Mouse (Mus musculus) stomach, embryonic 16.5 days (tissue): ENCODE data around the gene Slfn1. TPM values are rescaled to one million over a fixed set of nuclear protein-coding genes. Genes with fewer than 3 reads are reported as not detected.
"Not testable (repeated sequence)": the region's sequence is repeated elsewhere in the genome, so short reads cannot be mapped to it uniquely, and the experiment has no call there.

Experiments used
- ATAC-seq: fragments of 200-750 bp; cut with Nextera tagmentation; 2 replicates; pipeline ENCODE4 v1.8.0; 2017; ENCODE audit warnings: moderate number of reproducible peaks, moderate TSS enrichment; ENCODE audit not compliant: insufficient read depth, low FRiP score
- H3K27ac ChIP-seq: fragments of 300-500 bp; sonication (generic); 2 replicates; pipeline ENCODE4 v1.5.1; 2014; ENCODE audit warnings: low read length
- H3K27me3 ChIP-seq: fragments of 300-500 bp; sonication (generic); 2 replicates; pipeline ENCODE4 v1.6.1; 2014; ENCODE audit warnings: low read length, control low read depth, mixed read lengths; ENCODE audit not compliant: control insufficient read depth, insufficient read depth
- H3K36me3 ChIP-seq: fragments of 300-500 bp; sonication (generic); 2 replicates; pipeline ENCODE4 v1.6.1; 2014; ENCODE audit warnings: low read length; ENCODE audit not compliant: control insufficient read depth, insufficient read depth
- H3K4me1 ChIP-seq: fragments of 300-500 bp; sonication (generic); 2 replicates; pipeline ENCODE4 v1.6.1; 2014; ENCODE audit warnings: low read length, control low read depth, mixed read lengths; ENCODE audit not compliant: control insufficient read depth, insufficient read depth
- H3K4me2 ChIP-seq: fragments of 300-500 bp; sonication (generic); 2 replicates; pipeline ENCODE4 v1.6.1; 2014; ENCODE audit warnings: low read depth, low read length, mixed read lengths
- H3K4me3 ChIP-seq: fragments of 300-500 bp; sonication (generic); replicated peaks from 2 replicates; pipeline ENCODE4 v1.5.1; 2014; ENCODE audit warnings: mild to moderate bottlenecking, low read length
- H3K9ac ChIP-seq: fragments of 300-500 bp; sonication (generic); 2 replicates; pipeline ENCODE4 v1.6.1; 2014; ENCODE audit warnings: low read length
- H3K9me3 ChIP-seq: fragments of 300-500 bp; sonication (generic); replicated peaks from 2 replicates; pipeline ENCODE4 v1.6.1; 2016; ENCODE audit warnings: low read length, control low read depth; ENCODE audit not compliant: control insufficient read depth
- WGBS: fragments of 180-500 bp; shearing (Covaris S2); extraction: QIAGEN DNeasy Blood & Tissue Kit; methylation state at CpG from one replicate; pipeline ENCODE4 v1.1.7; 2014; 5-methylcytosine and 5-hydroxymethylcytosine counted together
- polyA plus RNA-seq: library from polyadenylated mRNA; unstranded; fragments of >200 nt; fragmentation: Nextera tagmentation; extraction: Ambion mirVana; gene quantifications from 2 replicates; pipeline ENCODE4 v1.2.1, GENCODE M21; 2015

Gene Slfn1
- polyA plus RNA-seq, 1 experiment from 2014 or later, result 1.4 TPM

GRCm38 (mm10) chr11:83084761-83085160 is 31.9 kb upstream of the Slfn1 start:
- Histone ChIP-seq H3K4me1 (no peaks in the 10 kb centered on the region), H3K27me3 (no peaks in the 10 kb centered on the region), H3K4me3 (no peak overlapping the region), H3K36me3 (no peaks in the 10 kb centered on the region), H3K9me3 (no peaks in the 10 kb centered on the region), H3K9ac (no peak overlapping the region), H3K27ac (no peak overlapping the region), H3K4me2 (no peak overlapping the region)
- WGBS, result 85% methylated on average over 10 of the region's 10 CpGs
- no peak for ATAC-seq

- 38% methylated on average over 2 of the region's 2 CpGs for WGBS
- no peak for ATAC-seq
Measured at GRCm38 (mm10) chr11:83115138-83115537, 1.5 kb upstream of the Slfn1 start.

GRCm38 (mm10) chr11:83118056-83118455 is 1.4 kb downstream of the Slfn1 start:
- Histone ChIP-seq H3K4me2 (no peak overlapping the region), H3K4me1 (no peaks in the 10 kb centered on the region), H3K27me3 (no peaks in the 10 kb centered on the region), H3K36me3 (no peaks in the 10 kb centered on the region), H3K4me3 (no peak overlapping the region; the same call in 1 of the 2 replicates), H3K9me3 (no peaks in the 10 kb centered on the region), H3K9ac (no peak overlapping the region), H3K27ac (no peak overlapping the region)
- 35% methylated on average over 3 of the region's 3 CpGs for WGBS
- ATAC-seq, result no peak

More at GRCm38 (mm10) chr11:83115138-83115537, 1.5 kb upstream of the Slfn1 start:
- H3K9ac ChIP-seq, result no peak overlapping the region
- H3K4me1 ChIP-seq, result no peaks in the 10 kb centered on the region
- H3K36me3 ChIP-seq, result no peaks in the 10 kb centered on the region
- no peak overlapping the region for H3K27ac ChIP-seq
- no peak overlapping the region for H3K4me3 ChIP-seq
- no peaks in the 10 kb centered on the region for H3K27me3 ChIP-seq
- no peaks in the 10 kb centered on the region for H3K9me3 ChIP-seq
- no peak overlapping the region for H3K4me2 ChIP-seq

- Histone ChIP-seq H3K36me3 (no peaks in the 10 kb centered on the region), H3K9ac (no peak overlapping the region), H3K27me3 (no peaks in the 10 kb centered on the region), H3K27ac (no peak overlapping the region), H3K9me3 (no peaks in the 10 kb centered on the region), H3K4me3 (no peak overlapping the region), H3K4me2 (no peak overlapping the region), H3K4me1 (no peaks in the 10 kb centered on the region)
- WGBS, result 88% methylated on average over 3 of the region's 3 CpGs
- no peak for ATAC-seq
Measured at GRCm38 (mm10) chr11:83121131-83121685, 4.6 kb downstream of the Slfn1 start.

GRCm38 (mm10) chr11:83123198-83123597 is 6.5 kb downstream of the Slfn1 start:
- Histone ChIP-seq H3K4me2 (no peak overlapping the region), H3K9ac (no peak overlapping the region), H3K9me3 (no peaks in the 10 kb centered on the region), H3K27me3 (no peaks in the 10 kb centered on the region), H3K4me3 (no peak overlapping the region), H3K4me1 (no peaks in the 10 kb centered on the region), H3K27ac (no peak overlapping the region), H3K36me3 (no peaks in the 10 kb centered on the region)
- ATAC-seq, result no peak
- WGBS, result 64% methylated on average over 4 of the region's 4 CpGs

- H3K4me2 ChIP-seq, result no peak overlapping the region
- H3K27ac ChIP-seq, result no peak overlapping the region
- H3K36me3 ChIP-seq, result no peaks in the 10 kb centered on the region
- no peaks in the 10 kb centered on the region for H3K4me1 ChIP-seq
- no peak overlapping the region for H3K4me3 ChIP-seq
- 75% methylated on average over 2 of the region's 2 CpGs for WGBS
- no peaks in the 10 kb centered on the region for H3K27me3 ChIP-seq
- ATAC-seq, result no peak
- H3K9me3 ChIP-seq, result no peaks in the 10 kb centered on the region
- H3K9ac ChIP-seq, result no peak overlapping the region
Measured at GRCm38 (mm10) chr11:83124906-83125305, 8.3 kb downstream of the Slfn1 start.

GRCm38 (mm10) chr11:83125633-83126032 is 9.0 kb downstream of the Slfn1 start:
- ATAC-seq, H3K4me3 ChIP-seq, H3K9me3 ChIP-seq, H3K9ac ChIP-seq, H3K4me2 ChIP-seq, H3K4me1 ChIP-seq, H3K27me3 ChIP-seq, H3K27ac ChIP-seq, H3K36me3 ChIP-seq: not testable (repeated sequence)
- WGBS, result 60% methylated on average over 1 of the region's 1 CpGs

- whole genome bisulfite sequencing, result 92% methylated on average over 1 of the region's 2 CpGs
- not testable (repeated sequence) for ATAC-seq
Measured at GRCm38 (mm10) chr11:83137253-83137652, 20.6 kb downstream of the Slfn1 start.

GRCm38 (mm10) chr11:83148939-83149338 is 32.3 kb downstream of the Slfn1 start:
- WGBS, result no CpG with 5 or more reads among the region's 1 CpGs
- not testable (repeated sequence) for H3K27ac ChIP-seq, H3K9ac ChIP-seq, H3K4me2 ChIP-seq, H3K4me1 ChIP-seq, H3K27me3 ChIP-seq, H3K36me3 ChIP-seq, ATAC-seq, H3K4me3 ChIP-seq, H3K9me3 ChIP-seq

More at GRCm38 (mm10) chr11:83137253-83137652, 20.6 kb downstream of the Slfn1 start:
- H3K27me3 ChIP-seq, H3K4me3 ChIP-seq, H3K36me3 ChIP-seq, H3K4me2 ChIP-seq, H3K9ac ChIP-seq, H3K27ac ChIP-seq, H3K4me1 ChIP-seq, H3K9me3 ChIP-seq: not testable (repeated sequence)
